Mouse (Mus musculus): ENCODE results near the gene Iqca. TPM values are rescaled to one million over a fixed set of nuclear protein-coding genes. Genes with fewer than 3 reads are reported as not detected.
A peak's percentile ranks its signal among the peaks of the same experiment; 100 is the strongest.

Gene Iqca
- total RNA-seq, 1 experiment from 2014 or later = not detected

GRCm38 (mm10) chr1:90060054-90060453, 93.1 kb downstream of the Iqca start:
- no peak for DNase-seq

- no peak for DNase-seq
Measured at GRCm38 (mm10) chr1:90054991-90055390, 98.2 kb downstream of the Iqca start.

- DNase-seq = peak; percentile 75
Measured at GRCm38 (mm10) chr1:90051347-90051746, 101.9 kb downstream of the Iqca start.

GRCm38 (mm10) chr1:90050046-90050739, 103.0 kb downstream of the Iqca start:
- DNase-seq = no peak

GRCm38 (mm10) chr1:90028305-90028704, 124.9 kb downstream of the Iqca start:
- no peak for DNase-seq

- DNase-seq = peak; percentile 70
Measured at GRCm38 (mm10) chr1:90026945-90027344, 126.3 kb downstream of the Iqca start.

GRCm38 (mm10) chr1:90020336-90020735, 132.9 kb downstream of the Iqca start:
- DNase-seq = peak; percentile 40

- peak; percentile 82 for DNase-seq
Measured at GRCm38 (mm10) chr1:90018071-90018470, 135.1 kb downstream of the Iqca start.

- no peak for DNase-seq
Measured at GRCm38 (mm10) chr1:90014446-90014845, 138.8 kb downstream of the Iqca start, which contains the start of gene Asb18. TSS of gene Asb18 (minus strand) at chr1:90014666.

- no peak for DNase-seq
Measured at GRCm38 (mm10) chr1:90013273-90013672, 139.9 kb downstream of the Iqca start.

GRCm38 (mm10) chr1:90012850-90013249, 140.4 kb downstream of the Iqca start:
- no peak for DNase-seq

GRCm38 (mm10) chr1:90012168-90012567, 141.0 kb downstream of the Iqca start:
- DNase-seq = no peak

- no peak for DNase-seq
Measured at GRCm38 (mm10) chr1:90010077-90010476, 143.1 kb downstream of the Iqca start.

GRCm38 (mm10) chr1:90009188-90009587, 144.0 kb downstream of the Iqca start:
- DNase-seq = no peak

GRCm38 (mm10) chr1:90006666-90007065, 146.5 kb downstream of the Iqca start:
- no peak for DNase-seq

- no peak for DNase-seq
Measured at GRCm38 (mm10) chr1:90000981-90001380, 152.2 kb downstream of the Iqca start.

- DNase-seq = no peak
Measured at GRCm38 (mm10) chr1:89999858-90000257, 153.3 kb downstream of the Iqca start.

GRCm38 (mm10) chr1:89998696-89999095, 154.5 kb downstream of the Iqca start:
- no peak for DNase-seq

GRCm38 (mm10) chr1:89998076-89998475, 155.1 kb downstream of the Iqca start:
- no peak for DNase-seq

- DNase-seq = no peak
Measured at GRCm38 (mm10) chr1:89992256-89992655, 160.9 kb downstream of the Iqca start.

All from adrenal gland, postnatal 14 days (tissue).